Mouse (Mus musculus): ENCODE measurements around the gene Gpc5.

GRCm38 (mm10) chr14:115779382-115780177, 687.6 kb downstream of the Gpc5 start:
- no peak for TF ChIP-seq CTCF (IDR thresholded peaks at IDR 0.05; ENCODE audit: insufficient read depth, low read depth, low read length)
- no peak for TF ChIP-seq POLR2A (IDR thresholded peaks at IDR 0.05; ENCODE audit: insufficient read depth, low read depth, low read length)

Data from olfactory bulb, adult 2 months (tissue).